Mouse (Mus musculus): ENCODE measurements around the gene Gtf2f2. TPM values are rescaled to one million over a fixed set of nuclear protein-coding genes. Genes with fewer than 3 reads are reported as not detected.

The Gtf2f2 gene
- polyA plus RNA-seq, 1 experiment, result 30.2 TPM

GRCm38 (mm10) chr14:75962250-75962649 lies 48.4 kb downstream of the Gtf2f2 start:
- Histone ChIP-seq H3K4me3 (ENCODE audit: insufficient read depth, poor library complexity, severe bottlenecking) (no peak overlapping the region), H3K27me3 (ENCODE audit: control insufficient read depth, insufficient read depth, insufficient read length) (no peaks in the 10 kb centered on the region), H3K79me2 (ENCODE audit: control insufficient read depth, insufficient read depth) (peaks cover 77% of the 10 kb centered on the region), H3K36me3 (ENCODE audit: control insufficient read depth, insufficient read depth) (peaks cover 4% of the 10 kb centered on the region), H3K79me3 (ENCODE audit: low read depth) (peaks cover 12% of the 10 kb centered on the region), H3ac (ENCODE audit: control insufficient read depth, insufficient read length, low read depth) (no peak overlapping the region)
- no peak for TF ChIP-seq MYOD1 (IDR thresholded peaks at IDR 0.05; ENCODE audit: control insufficient read depth, insufficient read length, low read depth)
- TF ChIP-seq MYOG (IDR thresholded peaks at IDR 0.05; ENCODE audit: control insufficient read depth, extremely low read depth, insufficient read length), result no peak
- TF ChIP-seq FOSL1 (IDR thresholded peaks at IDR 0.05; ENCODE audit: insufficient read depth, low read length, poor library complexity, severe bottlenecking), result no peak
- TF ChIP-seq USF1 (IDR thresholded peaks at IDR 0.05; ENCODE audit: low read depth), result no peak
- TF ChIP-seq CTCF (IDR thresholded peaks at IDR 0.05; ENCODE audit: control insufficient read depth, insufficient read depth, insufficient read length), result no peak

- Histone ChIP-seq H3K27me3 (ENCODE audit: control insufficient read depth, insufficient read depth, insufficient read length) (no peaks in the 10 kb centered on the region), H3K79me3 (ENCODE audit: low read depth) (peaks cover 10% of the 10 kb centered on the region), H3K79me2 (ENCODE audit: control insufficient read depth, insufficient read depth) (peaks cover 71% of the 10 kb centered on the region), H3ac (ENCODE audit: control insufficient read depth, insufficient read length, low read depth) (no peak within 1 kb of the TSS), H3K36me3 (ENCODE audit: control insufficient read depth, insufficient read depth) (no peaks in the 10 kb centered on the region), H3K4me3 (ENCODE audit: insufficient read depth, poor library complexity, severe bottlenecking) (no peak within 1 kb of the TSS)
- TF ChIP-seq CTCF (IDR thresholded peaks at IDR 0.05; ENCODE audit: control insufficient read depth, insufficient read depth, insufficient read length) (no peak), FOSL1 (IDR thresholded peaks at IDR 0.05; ENCODE audit: insufficient read depth, low read length, poor library complexity, severe bottlenecking) (no peak), MAX (IDR thresholded peaks at IDR 0.05) (no peak), MYOG (IDR thresholded peaks at IDR 0.05; ENCODE audit: control insufficient read depth, extremely low read depth, insufficient read length) (no peak), CEBPB (IDR thresholded peaks at IDR 0.05; ENCODE audit: low read depth) (no peak), USF1 (IDR thresholded peaks at IDR 0.05; ENCODE audit: low read depth) (no peak), MYOD1 (IDR thresholded peaks at IDR 0.05; ENCODE audit: control insufficient read depth, insufficient read length, low read depth) (no peak)
Measured at GRCm38 (mm10) chr14:75954766-75955165, 55.9 kb downstream of the Gtf2f2 start, which contains the start of gene Kctd4. Gene Kctd4 (plus strand): TSS chr14:75955009.

- Histone ChIP-seq H3K36me3 (ENCODE audit: control insufficient read depth, insufficient read depth) (peaks cover 3% of the 10 kb centered on the region), H3K79me3 (ENCODE audit: low read depth) (peaks cover 10% of the 10 kb centered on the region), H3K79me2 (ENCODE audit: control insufficient read depth, insufficient read depth) (peaks cover 57% of the 10 kb centered on the region), H3K4me3 (ENCODE audit: insufficient read depth, poor library complexity, severe bottlenecking) (no peak overlapping the region), H3ac (ENCODE audit: control insufficient read depth, insufficient read length, low read depth) (no peak overlapping the region), H3K27me3 (ENCODE audit: control insufficient read depth, insufficient read depth, insufficient read length) (no peaks in the 10 kb centered on the region)
- TF ChIP-seq MAX (IDR thresholded peaks at IDR 0.05) (no peak), MYOG (IDR thresholded peaks at IDR 0.05; ENCODE audit: control insufficient read depth, extremely low read depth, insufficient read length) (no peak), FOSL1 (IDR thresholded peaks at IDR 0.05; ENCODE audit: insufficient read depth, low read length, poor library complexity, severe bottlenecking) (no peak), USF1 (IDR thresholded peaks at IDR 0.05; ENCODE audit: low read depth) (no peak), CEBPB (IDR thresholded peaks at IDR 0.05; ENCODE audit: low read depth) (no peak), MYOD1 (IDR thresholded peaks at IDR 0.05; ENCODE audit: control insufficient read depth, insufficient read length, low read depth) (no peak), CTCF (IDR thresholded peaks at IDR 0.05; ENCODE audit: control insufficient read depth, insufficient read depth, insufficient read length) (no peak)
Measured at GRCm38 (mm10) chr14:75953011-75953410, 57.7 kb downstream of the Gtf2f2 start.

- Histone ChIP-seq H3ac (ENCODE audit: control insufficient read depth, insufficient read length, low read depth) (no peak overlapping the region), H3K36me3 (ENCODE audit: control insufficient read depth, insufficient read depth) (peaks cover 6% of the 10 kb centered on the region), H3K27me3 (ENCODE audit: control insufficient read depth, insufficient read depth, insufficient read length) (no peaks in the 10 kb centered on the region), H3K79me3 (ENCODE audit: low read depth) (peaks cover 8% of the 10 kb centered on the region), H3K4me3 (ENCODE audit: insufficient read depth, poor library complexity, severe bottlenecking) (no peak overlapping the region), H3K79me2 (ENCODE audit: control insufficient read depth, insufficient read depth) (peaks cover 56% of the 10 kb centered on the region)
- no peak for TF ChIP-seq FOSL1 (IDR thresholded peaks at IDR 0.05; ENCODE audit: insufficient read depth, low read length, poor library complexity, severe bottlenecking)
- no peak for TF ChIP-seq MYOG (IDR thresholded peaks at IDR 0.05; ENCODE audit: control insufficient read depth, extremely low read depth, insufficient read length)
- TF ChIP-seq USF1 (IDR thresholded peaks at IDR 0.05; ENCODE audit: low read depth), result no peak
- TF ChIP-seq CEBPB (IDR thresholded peaks at IDR 0.05; ENCODE audit: low read depth), result no peak
- TF ChIP-seq CTCF (IDR thresholded peaks at IDR 0.05; ENCODE audit: control insufficient read depth, insufficient read depth, insufficient read length), result no peak
- TF ChIP-seq MAX (IDR thresholded peaks at IDR 0.05), result no peak
- no peak for TF ChIP-seq MYOD1 (IDR thresholded peaks at IDR 0.05; ENCODE audit: control insufficient read depth, insufficient read length, low read depth)
Measured at GRCm38 (mm10) chr14:75947674-75948073, 63.0 kb downstream of the Gtf2f2 start.

GRCm38 (mm10) chr14:75942365-75942764 lies 68.3 kb downstream of the Gtf2f2 start:
- H3K4me3 ChIP-seq (ENCODE audit: insufficient read depth, poor library complexity, severe bottlenecking), result no peak overlapping the region
- H3K27me3 ChIP-seq (ENCODE audit: control insufficient read depth, insufficient read depth, insufficient read length), result no peaks in the 10 kb centered on the region
- H3ac ChIP-seq (ENCODE audit: control insufficient read depth, insufficient read length, low read depth), result no peak overlapping the region
- H3K36me3 ChIP-seq (ENCODE audit: control insufficient read depth, insufficient read depth), result peaks cover 4% of the 10 kb centered on the region
- no peak for TF ChIP-seq MYOG (IDR thresholded peaks at IDR 0.05; ENCODE audit: control insufficient read depth, extremely low read depth, insufficient read length)
- TF ChIP-seq CEBPB (IDR thresholded peaks at IDR 0.05; ENCODE audit: low read depth), result no peak
- no peak for TF ChIP-seq MAX (IDR thresholded peaks at IDR 0.05)
- TF ChIP-seq USF1 (IDR thresholded peaks at IDR 0.05; ENCODE audit: low read depth), result no peak
- no peak for TF ChIP-seq MYOD1 (IDR thresholded peaks at IDR 0.05; ENCODE audit: control insufficient read depth, insufficient read length, low read depth)
- TF ChIP-seq CTCF (IDR thresholded peaks at IDR 0.05; ENCODE audit: control insufficient read depth, insufficient read depth, insufficient read length), result no peak
- TF ChIP-seq FOSL1 (IDR thresholded peaks at IDR 0.05; ENCODE audit: insufficient read depth, low read length, poor library complexity, severe bottlenecking), result no peak
- peaks cover 50% of the 10 kb centered on the region for H3K79me2 ChIP-seq (ENCODE audit: control insufficient read depth, insufficient read depth)
- H3K79me3 ChIP-seq (ENCODE audit: low read depth), result peaks cover 6% of the 10 kb centered on the region

GRCm38 (mm10) chr14:75941500-75941899 lies 69.2 kb downstream of the Gtf2f2 start:
- Histone ChIP-seq H3K36me3 (ENCODE audit: control insufficient read depth, insufficient read depth) (peaks cover 4% of the 10 kb centered on the region), H3K79me2 (ENCODE audit: control insufficient read depth, insufficient read depth) (peaks cover 44% of the 10 kb centered on the region), H3K27me3 (ENCODE audit: control insufficient read depth, insufficient read depth, insufficient read length) (no peaks in the 10 kb centered on the region), H3K4me3 (ENCODE audit: insufficient read depth, poor library complexity, severe bottlenecking) (no peak overlapping the region), H3K79me3 (ENCODE audit: low read depth) (peaks cover 6% of the 10 kb centered on the region), H3ac (ENCODE audit: control insufficient read depth, insufficient read length, low read depth) (no peak overlapping the region)
- TF ChIP-seq MYOD1 (IDR thresholded peaks at IDR 0.05; ENCODE audit: control insufficient read depth, insufficient read length, low read depth) (no peak), CTCF (IDR thresholded peaks at IDR 0.05; ENCODE audit: control insufficient read depth, insufficient read depth, insufficient read length) (no peak), MAX (IDR thresholded peaks at IDR 0.05) (no peak)
